10 mouse cellular contexts compared by ENCODE assay signal in genomic region chr1:168322892-168323291, GRCm38 (mm10).
DNase-seq lines count a peak whose midpoint lies in the region; ATAC-seq lines count a peak whose summit lies in the region.
"Had no signal": no experiment of that assay in that cellular context is flagged by ENCODE, and none has a peak within 500 bp of the region (broad histone marks: within the 10 kb centered on the region; RNA-seq: fewer than 3 reads in every experiment).

No protein-coding gene starts in this region.

- peak; percentile 59; the same call in 1 of the 2 replicates for ATAC-seq in common myeloid progenitor, adult 5-6 weeks (replicated peaks; ENCODE audit: low read depth, poor library complexity, severe bottlenecking)
- ATAC-seq in intestine, embryonic 16.5 days, result no peak

- intact Hi-C loops in left cerebral cortex, postnatal 4 days (cut with DNase I), result no loop called here

- H3K4me1 ChIP-seq in intestine, embryonic 16.5 days (ENCODE audit: control insufficient read depth, insufficient read depth, low read length), result peaks cover 12% of the 10 kb centered on the region; the same call in 1 of the 2 replicates

- 100% methylated on average over 1 of the region's 1 CpGs for WGBS in intestine, embryonic 16.5 days

- H3K9ac ChIP-seq in intestine, embryonic 16.5 days (ENCODE audit: low read depth, low read length), result no peak overlapping the region
- H3K9ac ChIP-seq: neural tube, embryonic 13.5 days had no signal

- peak; percentile 27 for DNase-seq in cerebellum, adult 11 months
- DNase-seq in cerebellum, adult 9-11 months, result no peak
- DNase-seq in left cerebral cortex, postnatal 4 days, result peak; percentile 25
- no peak for DNase-seq in left cerebral cortex, adult 11 months (ENCODE audit: low spot score)
- DNase-seq in lung, postnatal 36 days, result peak; percentile 68
- no peak for DNase-seq in yolk sac, embryonic 10.5 days (ENCODE audit: low spot score)

- no peaks in the 10 kb centered on the region for H3K9me3 ChIP-seq in intestine, embryonic 16.5 days (ENCODE audit: control insufficient read depth, low read length)
- H3K9me3 ChIP-seq: neural tube, embryonic 13.5 days had no signal

- H3K27ac ChIP-seq in intestine, embryonic 16.5 days (ENCODE audit: low read length), result no peak overlapping the region

- no peak overlapping the region for H3K4me3 ChIP-seq in intestine, embryonic 16.5 days (ENCODE audit: low read length)
- H3K4me3 ChIP-seq: erythroblast, embryonic 14.5 days; neural tube, embryonic 13.5 days had no signal

- H3K36me3 ChIP-seq in intestine, embryonic 16.5 days (ENCODE audit: control insufficient read depth, insufficient read depth, low read length), result no peaks in the 10 kb centered on the region
- H3K36me3 ChIP-seq: neural tube, embryonic 13.5 days had no signal

- no peaks in the 10 kb centered on the region for H3K27me3 ChIP-seq in intestine, embryonic 16.5 days (replicated peaks; ENCODE audit: control insufficient read depth, insufficient read depth, low read length)
- H3K27me3 ChIP-seq: neural tube, embryonic 13.5 days had no signal

- no peak overlapping the region for H3K4me2 ChIP-seq in intestine, embryonic 16.5 days (ENCODE audit: low read depth, low read length)
- H3K4me2 ChIP-seq: neural tube, embryonic 13.5 days had no signal

Comparison
In these comparisons a context has a peak if more than half of its experiments do, and no peak if none do; other contexts are left out.
1. DNase-seq: peak in cerebellum, adult 11 months (single experiment), left cerebral cortex, postnatal 4 days (single experiment) and lung, postnatal 36 days (single experiment); none in cerebellum, adult 9-11 months (single experiment), left cerebral cortex, adult 11 months (single experiment) and yolk sac, embryonic 10.5 days (single experiment).